Mouse (Mus musculus): ENCODE measurements around the gene Fbxw8.

Gene Fbxw8

GRCm38 (mm10) chr5:118099870-118100478 is 55.3 kb downstream of the Fbxw8 start:
- DNase-seq, result no peak

DNA sequence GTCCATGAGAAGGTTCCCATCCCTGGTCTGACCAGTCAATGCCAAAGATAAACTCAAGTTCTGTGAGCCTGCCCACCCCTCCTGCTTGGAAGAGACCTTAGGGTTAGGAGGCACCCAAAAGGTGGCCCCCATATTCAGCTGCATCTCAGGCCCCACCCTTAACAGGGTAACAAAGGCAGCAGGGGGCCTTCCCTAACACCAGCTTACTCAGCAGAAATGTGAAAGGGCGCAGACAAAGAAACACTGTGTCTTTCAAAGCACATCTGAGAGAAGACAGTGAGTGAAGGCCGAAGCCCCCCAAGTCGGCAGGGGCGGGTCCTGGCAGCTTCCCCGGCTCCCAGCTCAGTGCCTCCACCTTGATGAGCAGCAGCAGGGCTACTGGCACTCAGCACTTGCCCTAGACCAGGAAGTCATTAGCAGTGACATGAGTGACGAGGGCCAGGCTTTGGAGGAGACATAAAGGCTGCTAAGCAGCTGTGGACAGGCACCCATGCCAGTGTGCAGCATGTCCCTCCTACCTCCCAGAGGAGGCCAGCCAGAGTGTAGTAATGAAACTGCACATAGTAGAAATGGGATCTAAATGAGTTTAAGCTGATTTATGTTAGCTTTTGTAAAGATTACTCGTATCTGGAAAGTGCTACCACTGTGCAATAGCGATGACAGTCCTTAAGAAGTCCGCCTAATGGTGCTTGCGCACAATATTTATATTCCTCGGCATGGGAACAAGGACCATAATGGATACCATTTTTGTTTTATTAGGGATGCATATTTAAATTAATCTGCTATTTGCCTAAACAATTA is 56.0 kb downstream of the Fbxw8 start:
- DNase-seq, result peak; percentile 22

- no peak for DNase-seq
These were observed 58.9 kb downstream of the Fbxw8 start for GRCm38 (mm10) chr5:118096317-118096716.

- DNase-seq, result no peak
These were observed 59.4 kb downstream of the Fbxw8 start for GRCm38 (mm10) chr5:118095849-118096248.

- DNase-seq, result no peak
These were observed 59.8 kb downstream of the Fbxw8 start for GRCm38 (mm10) chr5:118095433-118095832.

- no peak for DNase-seq
These were observed 61.8 kb downstream of the Fbxw8 start for GRCm38 (mm10) chr5:118093321-118094035.

DNA sequence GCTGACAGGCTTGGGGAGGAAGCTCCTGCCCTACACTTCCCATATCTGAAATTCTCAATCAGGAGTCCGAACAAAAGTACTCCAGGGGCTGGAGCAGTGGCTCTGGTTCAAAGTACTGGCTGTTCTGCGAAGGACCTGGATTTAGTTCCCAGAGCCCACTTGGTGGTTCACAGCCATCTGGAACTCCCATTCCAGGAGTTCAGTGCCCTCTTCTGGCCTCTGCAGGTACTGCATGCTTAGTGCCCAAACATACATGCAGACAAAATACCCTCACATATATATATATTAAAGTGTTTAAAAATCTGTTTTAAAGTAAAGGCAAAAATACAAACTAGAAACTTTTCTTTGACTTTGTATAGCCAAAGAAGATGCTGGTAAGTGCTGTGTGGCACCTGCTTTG is 64.4 kb downstream of the Fbxw8 start:
- DNase-seq, result no peak

DNA sequence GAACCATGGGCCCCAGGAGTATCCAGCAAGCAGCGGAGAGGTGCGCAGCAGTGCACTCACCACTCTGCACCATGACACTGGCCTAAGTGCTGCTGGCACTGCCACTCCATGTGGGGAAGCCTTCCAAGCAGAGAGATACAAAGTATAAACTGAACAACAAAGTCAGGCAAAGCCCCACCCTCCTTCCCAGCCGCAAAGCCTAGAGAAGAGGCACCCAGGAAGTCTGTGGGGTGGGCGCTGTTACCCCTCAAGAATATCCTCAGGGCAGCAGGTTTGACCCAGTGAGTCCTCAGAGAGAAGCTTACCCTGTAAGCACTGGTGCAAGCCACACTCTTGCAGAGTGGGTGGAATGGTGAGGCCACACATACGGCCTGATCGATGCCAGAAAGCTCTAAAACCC is 65.2 kb downstream of the Fbxw8 start:
- DNase-seq, result no peak

DNA sequence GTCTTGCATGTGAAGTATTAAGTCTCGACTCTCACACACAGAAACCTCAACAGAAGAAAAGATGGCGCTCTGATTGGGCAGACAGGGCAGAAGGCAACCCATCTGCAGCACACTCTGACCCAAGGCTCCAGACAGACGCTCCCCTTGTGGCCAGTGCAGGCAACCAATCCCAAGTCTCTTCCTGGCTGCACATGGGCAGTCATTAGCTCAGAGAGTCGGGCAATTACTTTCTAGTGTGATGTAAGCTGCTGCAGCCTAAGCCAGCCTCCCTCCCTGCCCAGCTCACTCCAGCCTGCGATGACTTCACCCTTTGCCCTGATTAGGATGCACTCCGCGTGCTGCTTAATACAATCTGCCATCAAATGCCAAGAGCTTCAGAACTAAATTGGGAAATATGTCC is 66.2 kb downstream of the Fbxw8 start:
- peak; percentile 90 for DNase-seq

GRCm38 (mm10) chr5:118086956-118087355 is 68.3 kb downstream of the Fbxw8 start:
- no peak for DNase-seq

- DNase-seq, result no peak
These were observed 70.0 kb downstream of the Fbxw8 start for GRCm38 (mm10) chr5:118085313-118085712.

- no peak for DNase-seq
These were observed 71.0 kb downstream of the Fbxw8 start for GRCm38 (mm10) chr5:118084171-118084727.

DNA sequence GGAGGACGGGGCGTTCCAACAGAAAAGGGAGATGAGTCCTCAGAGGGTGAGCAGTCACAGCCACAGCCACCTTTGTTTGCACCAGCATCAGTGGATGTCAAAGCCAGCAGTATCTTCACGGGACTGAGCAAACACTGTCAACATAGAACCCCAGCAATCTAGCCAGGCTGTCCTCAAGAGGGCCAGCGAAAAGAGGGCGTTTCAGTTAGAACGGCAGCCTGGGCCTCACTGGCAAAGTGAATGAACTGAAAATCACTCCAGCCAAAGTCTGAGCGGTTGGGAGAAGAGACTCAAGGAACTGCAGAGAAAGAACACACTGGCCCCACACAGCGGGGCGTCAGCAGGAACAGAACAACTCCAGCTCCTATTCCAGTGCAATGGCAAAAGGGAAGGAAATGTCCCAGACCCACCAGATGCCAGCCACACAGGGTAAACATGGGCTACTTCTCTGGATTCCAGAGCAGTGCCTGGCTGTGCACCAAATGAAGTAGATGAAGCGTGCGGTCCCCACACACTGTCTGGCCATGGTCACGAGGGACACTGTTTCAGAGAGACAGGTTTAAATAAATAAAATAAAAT is 72.1 kb downstream of the Fbxw8 start:
- DNase-seq, result no peak

DNA sequence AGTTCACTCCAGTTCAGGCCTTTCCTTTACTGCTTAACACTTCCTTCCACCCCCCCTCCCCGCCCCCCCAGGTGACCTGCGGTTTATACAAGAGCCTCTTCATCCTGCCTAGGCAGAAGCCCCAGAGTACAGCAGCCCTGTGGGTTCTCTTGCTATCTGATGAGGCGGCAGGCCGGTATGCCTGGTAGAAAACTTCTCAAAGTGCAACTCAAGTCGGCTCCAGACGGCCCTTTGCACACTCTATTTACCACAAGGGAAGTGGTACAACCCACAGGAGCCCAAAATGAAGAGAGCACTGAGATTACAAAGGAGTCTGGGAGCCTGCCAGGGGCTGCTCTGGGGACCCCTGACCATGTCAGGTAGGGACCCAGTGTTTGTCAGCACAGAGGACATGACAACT is 73.3 kb downstream of the Fbxw8 start:
- DNase-seq, result no peak

DNA sequence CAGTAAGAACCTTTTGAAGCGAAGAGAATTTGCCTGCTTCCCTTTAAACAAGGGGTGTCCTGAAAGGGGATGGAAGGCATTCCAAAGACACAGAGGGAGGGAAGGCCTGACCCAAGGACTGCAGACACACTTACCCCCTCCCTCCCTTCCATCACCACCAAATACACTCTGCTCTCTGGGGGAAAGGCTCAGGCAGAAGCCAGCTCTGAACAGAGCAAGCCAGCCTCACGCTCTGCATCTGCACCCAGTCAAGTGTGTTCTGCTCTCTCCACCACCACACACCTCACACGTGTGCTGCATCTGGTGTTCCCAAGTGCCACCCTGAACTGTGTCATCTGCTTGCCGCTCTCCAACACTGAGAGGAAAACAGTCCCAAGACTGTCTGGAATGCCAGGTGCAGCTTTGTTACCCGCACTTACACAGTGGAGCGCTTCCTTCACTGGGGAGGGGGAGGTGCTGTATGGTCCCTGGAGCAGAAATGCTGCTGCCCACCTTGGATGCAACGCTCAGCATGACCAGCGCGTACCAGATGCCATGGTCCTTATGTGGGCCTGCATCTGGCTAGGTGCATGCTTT is 73.8 kb downstream of the Fbxw8 start:
- DNase-seq, result no peak

DNA sequence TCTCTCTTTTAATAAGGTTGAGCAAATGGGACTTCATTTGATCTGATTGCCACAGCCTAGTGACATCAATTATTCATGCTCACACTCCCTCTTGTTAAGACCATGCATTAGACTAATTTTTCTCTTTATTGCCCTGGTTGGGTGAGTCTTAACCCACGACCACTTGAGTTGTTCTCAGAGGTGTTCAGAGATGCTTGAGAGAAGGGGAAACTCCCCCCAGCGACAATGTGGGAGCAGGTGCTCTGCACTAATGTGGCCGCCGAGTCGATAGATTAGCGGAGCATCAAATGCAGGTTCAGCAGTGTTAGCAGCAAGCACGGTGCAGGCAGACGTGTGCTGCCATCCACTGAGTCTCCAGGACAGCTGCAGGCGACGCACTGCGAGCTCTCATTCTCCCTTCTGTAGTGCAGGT is 75.4 kb downstream of the Fbxw8 start:
- peak; percentile 57 for DNase-seq

DNA sequence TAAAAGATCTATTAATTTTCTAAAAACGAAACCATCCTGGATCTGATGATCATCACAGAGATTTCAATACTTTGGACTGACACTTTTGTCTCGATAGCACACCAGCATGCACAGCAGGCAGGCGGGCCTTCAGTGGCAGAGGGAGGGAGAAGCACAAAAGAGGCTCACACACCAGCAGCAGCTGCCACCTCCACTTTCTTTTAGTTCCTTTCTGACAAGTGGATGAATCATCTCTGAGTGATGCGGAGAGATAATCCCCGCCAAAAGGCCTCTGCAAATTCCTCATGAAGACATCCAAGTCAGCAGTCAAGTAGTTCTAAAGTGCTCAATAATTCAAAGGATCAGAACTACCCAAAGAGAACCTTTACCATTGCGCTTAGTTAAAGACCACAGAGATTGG is 75.9 kb downstream of the Fbxw8 start:
- DNase-seq, result peak; percentile 45

DNA sequence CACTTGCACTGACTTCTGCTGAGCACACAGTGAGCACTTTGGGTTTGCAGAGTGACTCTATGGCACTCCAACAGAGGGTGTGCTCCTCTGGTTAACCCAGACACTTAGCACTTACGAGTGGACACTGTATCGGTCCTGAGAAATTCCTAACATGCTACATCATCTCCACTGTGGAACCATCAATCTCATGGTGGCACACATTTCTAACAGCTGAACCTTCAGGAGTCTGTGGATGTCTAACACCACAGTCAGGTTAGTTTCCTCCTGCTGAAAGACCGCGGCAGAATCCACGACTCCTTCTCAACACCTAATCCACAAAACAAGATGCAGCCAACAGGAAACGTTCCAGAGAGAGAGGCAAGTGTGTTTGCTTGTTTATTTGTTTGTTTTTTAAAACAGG is 76.7 kb downstream of the Fbxw8 start:
- DNase-seq, result no peak

DNA sequence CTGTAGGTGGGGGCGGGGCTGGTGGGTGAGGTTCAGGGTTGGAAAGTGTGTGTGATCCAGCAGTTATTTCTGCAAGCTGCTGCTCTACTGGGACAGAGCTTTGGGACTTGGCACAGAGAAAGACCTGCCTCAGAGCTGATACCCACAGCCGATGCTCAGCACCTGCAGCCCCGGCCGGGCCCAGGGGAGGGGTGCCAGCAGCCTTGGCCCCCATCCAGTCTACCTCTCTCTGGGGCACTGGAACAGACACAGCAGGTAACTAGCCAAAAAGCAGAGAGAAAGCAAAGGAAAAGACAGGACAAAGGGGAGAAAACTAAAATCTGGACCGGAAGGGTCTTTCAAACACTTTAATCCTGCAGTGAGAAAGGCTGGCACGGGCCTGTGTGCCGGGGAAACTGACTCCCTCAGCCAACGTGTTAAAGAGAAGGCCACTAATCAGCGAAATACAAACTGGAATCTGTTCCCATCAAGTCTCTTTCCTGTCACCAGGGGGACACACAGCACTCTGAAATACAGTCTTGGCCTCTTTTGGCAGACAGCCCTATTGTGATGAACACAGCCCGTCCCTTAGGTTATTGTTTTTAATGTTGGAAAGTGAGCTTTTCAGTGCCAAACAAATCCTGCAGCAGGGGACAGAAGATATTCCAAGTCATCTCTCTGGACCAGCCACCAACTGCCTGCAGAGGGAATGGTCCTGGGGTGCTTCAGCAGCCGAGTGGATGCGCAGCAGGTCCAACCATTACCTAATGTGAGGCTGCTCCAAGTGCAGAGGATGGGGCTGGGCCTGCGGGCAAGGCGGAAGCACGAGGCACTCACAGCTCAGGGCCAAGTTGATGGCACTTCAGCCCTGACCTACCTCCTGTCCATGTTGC is 78.3 kb downstream of the Fbxw8 start:
- no peak for DNase-seq

DNA sequence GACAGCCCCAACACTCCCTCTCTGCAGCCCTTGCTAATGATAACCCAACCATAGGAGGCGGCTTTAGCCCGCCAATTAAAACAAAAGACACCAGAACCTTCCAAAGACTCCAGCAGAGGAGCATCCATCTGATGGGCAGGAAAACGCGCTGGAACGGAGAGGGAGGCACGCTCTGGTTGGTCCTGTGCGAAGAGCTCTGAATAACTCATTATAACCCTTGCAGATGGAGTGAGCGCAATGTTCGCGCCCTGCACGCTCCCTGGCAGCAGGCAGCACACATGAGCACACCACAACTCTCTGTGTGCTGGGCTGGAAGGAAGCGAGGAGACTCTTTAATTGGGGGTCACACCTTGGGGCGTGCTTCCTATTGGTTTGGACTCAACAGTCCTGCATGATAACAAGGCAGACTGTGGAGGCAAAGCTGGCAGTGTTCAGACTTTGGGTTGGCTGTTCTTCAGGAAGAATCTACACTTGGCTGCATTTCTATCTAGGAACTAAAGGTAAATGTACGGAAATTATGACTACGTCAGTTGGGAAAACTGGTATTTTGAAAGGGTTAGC is 82.0 kb downstream of the Fbxw8 start:
- DNase-seq, result no peak

DNA sequence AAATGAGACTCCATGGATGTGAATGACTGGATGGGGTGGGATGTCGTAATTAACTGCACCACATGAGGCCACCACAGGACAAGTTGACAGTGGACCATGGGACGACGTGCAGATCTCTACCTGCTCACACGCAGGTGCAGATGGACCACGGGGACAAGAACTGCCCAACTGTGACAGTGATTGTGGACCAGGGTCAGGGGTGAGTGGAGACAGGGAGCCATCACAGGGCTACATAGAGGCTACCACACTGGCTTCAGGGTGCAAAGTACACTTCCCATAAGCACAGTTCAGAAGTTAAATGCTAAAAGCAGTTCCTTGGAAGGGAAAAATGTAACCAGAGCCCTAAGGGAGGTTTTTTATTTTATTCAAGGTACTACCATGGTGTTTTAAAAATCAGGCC is 83.5 kb downstream of the Fbxw8 start:
- DNase-seq, result no peak

- DNase-seq, result peak; percentile 83
These were observed 85.9 kb downstream of the Fbxw8 start for GRCm38 (mm10) chr5:118069315-118069714.
